Mouse (Mus musculus): ENCODE results near the gene Acsl1.

Acsl1 gene

DNA sequence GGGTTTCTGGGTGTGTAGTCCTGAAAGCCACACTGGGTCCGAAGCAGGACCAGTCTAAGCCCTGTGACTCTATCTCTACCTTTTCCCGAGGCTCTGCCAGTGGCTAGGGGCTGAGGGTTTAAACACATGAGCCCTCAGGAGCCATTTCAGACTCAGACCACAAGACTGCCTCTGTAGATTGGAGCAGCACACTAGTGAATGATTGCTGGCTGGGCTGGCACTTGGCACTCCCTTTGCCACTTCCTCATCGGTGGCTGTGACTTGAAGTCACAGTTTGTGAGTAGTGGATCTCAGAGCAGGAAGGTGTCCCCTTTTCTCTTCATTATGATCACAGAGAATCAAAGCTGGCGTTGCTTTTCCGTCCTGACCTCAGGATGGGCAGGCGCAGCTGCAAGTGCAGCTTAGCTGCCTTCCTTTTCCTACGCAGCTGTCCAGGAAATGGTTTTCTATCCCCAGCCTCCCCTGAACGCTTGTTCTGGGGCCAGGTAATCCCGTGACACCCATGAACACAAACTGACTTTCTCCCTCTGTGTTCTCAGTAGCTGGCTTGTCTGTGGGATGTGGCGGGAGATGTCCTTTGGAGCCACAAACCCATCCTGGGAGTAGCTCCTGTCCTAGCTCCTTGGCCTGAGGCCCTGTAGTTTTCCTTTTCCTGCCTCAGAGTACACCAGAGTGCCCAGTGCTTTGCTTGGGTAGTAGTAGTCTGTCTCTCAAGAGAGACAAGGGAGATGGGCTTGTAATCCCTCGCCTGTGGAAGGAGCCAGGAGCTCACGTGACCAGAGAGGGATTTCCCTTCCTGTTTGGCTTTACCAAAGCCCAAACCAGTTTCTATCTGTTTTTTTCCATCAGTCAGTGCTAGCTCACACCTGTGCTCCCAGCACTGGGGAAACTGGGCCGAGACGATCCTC, 37.9 kb downstream of the Acsl1 start:
- WGBS = 82% methylated on average over 14 of the region's 14 CpGs

DNA sequence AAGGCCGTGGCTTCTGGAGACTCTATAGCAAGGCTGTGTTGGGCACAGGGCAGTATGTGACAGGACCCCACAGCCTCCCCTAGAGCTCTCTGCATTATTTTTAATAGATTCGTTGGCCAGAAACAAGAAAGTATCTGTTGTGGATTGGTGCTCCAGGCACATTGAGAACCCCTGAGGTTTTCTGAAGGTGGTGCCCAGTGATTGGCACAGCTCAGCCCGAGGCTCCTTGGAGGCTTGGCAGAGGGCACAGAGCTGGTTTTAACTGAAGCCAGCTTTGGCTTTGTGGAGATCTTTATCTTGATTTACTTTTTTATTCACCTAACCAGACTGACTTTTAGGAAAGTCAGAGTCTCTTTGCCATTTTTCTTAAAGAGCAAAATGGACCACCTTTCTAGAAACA, 38.6 kb downstream of the Acsl1 start:
- WGBS = 66% methylated on average over 3 of the region's 3 CpGs

DNA sequence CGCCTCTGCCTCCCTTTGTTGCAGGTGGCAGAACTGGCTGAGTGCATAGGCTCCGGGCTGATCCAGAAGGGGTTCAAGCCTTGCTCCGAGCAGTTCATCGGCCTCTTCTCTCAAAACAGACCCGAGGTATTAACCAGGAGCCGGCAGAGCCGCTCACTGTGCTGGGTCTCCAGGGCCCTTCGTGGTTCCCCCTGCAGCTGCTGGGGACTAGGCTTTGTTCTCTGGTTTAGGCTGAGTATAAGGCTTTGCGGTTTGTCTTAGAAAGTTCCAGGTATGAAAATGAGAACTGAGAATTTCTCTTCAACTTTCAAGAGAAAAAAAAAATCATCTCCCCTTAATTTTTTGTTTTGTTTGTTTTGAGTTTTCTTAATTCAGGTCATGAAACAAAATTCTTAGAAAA, 40.5 kb downstream of the Acsl1 start:
- 91% methylated on average over 9 of the region's 9 CpGs for WGBS

DNA sequence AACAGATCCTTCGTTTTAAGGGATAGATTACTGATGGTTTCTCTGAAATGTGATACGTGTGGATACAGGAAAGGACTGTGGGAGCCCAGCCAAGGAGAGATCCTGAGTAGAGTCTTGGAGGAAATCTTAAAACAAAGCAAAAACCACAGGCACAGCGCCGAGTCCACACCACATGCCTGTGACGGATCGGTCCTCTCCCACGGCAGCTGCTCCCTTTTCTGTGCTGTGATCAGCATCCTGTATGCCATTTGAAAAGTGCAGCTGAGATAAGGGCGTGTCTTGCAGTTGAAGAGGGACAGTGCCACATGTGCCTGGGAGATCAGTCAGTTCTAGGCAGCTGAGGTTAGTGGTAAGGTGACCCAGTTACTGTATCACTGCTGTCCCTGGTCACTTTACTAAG, 41.7 kb downstream of the Acsl1 start:
- WGBS = 51% methylated on average over 8 of the region's 8 CpGs

DNA sequence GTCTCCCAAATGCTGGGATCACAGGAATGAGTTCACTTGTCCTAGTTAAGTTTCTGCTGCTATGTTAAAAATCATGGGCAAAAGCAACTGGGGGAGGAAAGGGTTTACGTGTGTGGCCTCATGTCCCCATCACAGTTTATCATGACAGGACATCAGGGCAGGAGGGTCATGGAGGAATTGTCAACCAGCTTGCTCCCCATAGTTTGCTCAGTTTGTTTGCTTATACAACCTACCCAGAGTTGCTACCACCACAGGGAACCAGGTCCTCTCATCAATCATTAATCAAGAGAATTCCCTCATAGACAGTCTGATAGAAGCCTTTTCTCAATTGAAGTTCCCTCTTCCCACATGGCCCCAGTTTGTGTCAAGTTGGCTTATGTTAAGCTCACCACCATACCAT, 43.2 kb downstream of the Acsl1 start:
- 100% methylated on average over 1 of the region's 1 CpGs for WGBS

GRCm38 (mm10) chr8:46520667-46521066, 49.8 kb downstream of the Acsl1 start:
- WGBS = 88% methylated on average over 6 of the region's 6 CpGs

DNA sequence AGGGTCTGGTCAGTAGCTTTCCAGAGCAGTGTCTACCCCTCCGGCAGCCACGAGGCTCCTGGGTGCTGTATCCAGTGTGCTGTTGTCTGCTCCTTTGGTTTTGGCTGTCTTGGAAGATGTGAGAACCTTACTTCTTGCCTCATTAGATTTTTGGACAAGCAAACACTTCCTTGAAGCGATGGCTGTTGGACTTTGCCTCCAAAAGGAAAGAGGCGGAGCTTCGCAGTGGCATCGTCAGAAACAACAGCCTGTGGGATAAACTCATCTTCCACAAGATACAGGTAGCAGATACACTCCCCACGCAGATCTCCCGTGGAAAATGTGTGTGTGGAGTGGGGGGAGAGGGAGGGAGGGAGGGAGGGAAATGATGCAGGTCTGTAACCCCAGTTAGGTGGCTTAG, 55.3 kb downstream of the Acsl1 start:
- WGBS = 92% methylated on average over 8 of the region's 8 CpGs

DNA sequence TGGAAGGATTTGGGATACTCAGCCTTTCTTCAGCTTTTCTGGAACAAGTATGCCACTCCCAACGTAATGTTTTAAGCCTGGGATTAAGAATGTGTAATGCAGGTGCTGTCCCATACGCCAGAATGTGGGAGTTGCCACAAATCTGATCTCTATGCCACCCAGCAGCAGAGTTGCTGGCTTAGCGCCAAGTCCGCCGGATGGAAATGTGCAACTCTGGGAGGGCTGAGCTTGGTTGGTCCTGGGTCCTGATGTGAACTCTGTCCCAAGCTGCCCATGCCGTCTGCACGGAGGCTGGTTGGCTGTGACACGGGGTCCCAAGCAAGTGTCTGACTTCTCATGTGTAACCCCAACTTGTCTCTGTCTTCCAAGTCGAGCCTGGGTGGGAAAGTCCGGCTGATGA, 56.0 kb downstream of the Acsl1 start:
- 54% methylated on average over 10 of the region's 10 CpGs for WGBS

- WGBS = 79% methylated on average over 4 of the region's 4 CpGs
Measured at GRCm38 (mm10) chr8:46529508-46529907, 58.7 kb downstream of the Acsl1 start.

DNA sequence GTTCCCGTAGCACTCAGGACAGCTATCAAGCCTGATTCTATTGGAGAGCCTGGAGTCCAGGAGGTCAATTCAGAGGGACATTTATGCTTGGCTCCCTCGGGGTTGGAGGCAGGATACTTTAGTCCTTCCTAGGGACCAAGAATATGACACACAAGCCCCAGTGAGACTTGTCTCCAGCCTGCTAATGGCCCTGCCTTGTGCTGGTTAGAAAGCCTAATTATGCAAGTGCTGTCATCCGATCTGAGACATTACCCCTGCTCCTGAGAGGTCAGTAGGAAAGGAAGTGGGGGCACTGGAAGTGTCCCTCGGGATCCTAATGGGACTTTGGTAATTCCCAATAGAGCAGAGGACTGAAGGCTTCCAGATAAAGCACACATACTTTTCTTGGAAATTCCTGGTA, 59.7 kb downstream of the Acsl1 start:
- 69% methylated on average over 4 of the region's 4 CpGs for WGBS

DNA sequence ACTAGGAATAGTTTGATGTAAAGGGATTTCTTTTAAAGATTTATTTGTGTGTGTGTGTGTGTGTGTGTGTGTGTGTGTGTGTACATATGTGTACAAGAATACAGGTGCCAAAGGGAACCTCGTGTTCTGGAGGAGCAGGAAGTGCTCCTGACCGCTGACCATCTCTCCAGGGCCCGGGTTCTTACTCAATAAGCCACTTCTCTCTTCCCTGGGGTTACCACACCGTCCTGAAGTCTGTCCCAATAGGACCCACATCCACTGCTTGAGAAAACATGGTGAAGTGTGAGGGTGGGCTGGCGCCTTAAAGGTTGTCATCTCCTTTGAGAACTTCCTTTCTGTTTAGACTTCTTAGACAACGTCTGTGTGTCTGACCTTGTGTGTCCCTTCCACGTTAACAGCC, 63.1 kb downstream of the Acsl1 start:
- 89% methylated on average over 7 of the region's 7 CpGs for WGBS

GRCm38 (mm10) chr8:46539701-46540100, 68.9 kb downstream of the Acsl1 start:
- WGBS = 44% methylated on average over 5 of the region's 5 CpGs

- WGBS = 44% methylated on average over 7 of the region's 7 CpGs
Measured at GRCm38 (mm10) chr8:46543191-46543590, 72.4 kb downstream of the Acsl1 start.

DNA sequence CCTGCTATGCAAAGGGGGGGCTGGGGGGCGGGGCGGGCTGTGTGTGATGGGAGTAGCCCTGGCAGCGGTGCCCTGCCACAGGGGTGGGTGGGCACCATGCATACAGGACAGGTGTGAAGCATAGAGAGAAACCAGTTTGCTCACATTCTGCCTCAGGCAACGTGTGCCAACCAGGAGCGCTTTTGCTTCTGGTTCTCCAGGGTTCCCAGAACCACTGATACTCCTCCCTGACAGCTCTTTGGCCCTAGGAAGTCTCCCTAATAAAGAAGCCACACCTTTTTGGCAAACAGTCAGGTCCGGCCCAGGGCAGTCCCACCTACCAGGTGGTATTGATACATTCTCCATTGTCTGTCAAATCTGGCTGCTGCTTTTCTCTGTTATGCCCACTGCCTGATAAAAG, 72.8 kb downstream of the Acsl1 start:
- WGBS = 58% methylated on average over 6 of the region's 6 CpGs

- WGBS = 88% methylated on average over 5 of the region's 5 CpGs
Measured at GRCm38 (mm10) chr8:46545854-46546253, 75.0 kb downstream of the Acsl1 start.

GRCm38 (mm10) chr8:46546431-46547176, 75.8 kb downstream of the Acsl1 start:
- 73% methylated on average over 11 of the region's 11 CpGs for WGBS

- 55% methylated on average over 4 of the region's 4 CpGs for WGBS
Measured at GRCm38 (mm10) chr8:46547245-46547644, 76.4 kb downstream of the Acsl1 start.

GRCm38 (mm10) chr8:46550058-46550457, 79.2 kb downstream of the Acsl1 start:
- 78% methylated on average over 8 of the region's 8 CpGs for WGBS

DNA sequence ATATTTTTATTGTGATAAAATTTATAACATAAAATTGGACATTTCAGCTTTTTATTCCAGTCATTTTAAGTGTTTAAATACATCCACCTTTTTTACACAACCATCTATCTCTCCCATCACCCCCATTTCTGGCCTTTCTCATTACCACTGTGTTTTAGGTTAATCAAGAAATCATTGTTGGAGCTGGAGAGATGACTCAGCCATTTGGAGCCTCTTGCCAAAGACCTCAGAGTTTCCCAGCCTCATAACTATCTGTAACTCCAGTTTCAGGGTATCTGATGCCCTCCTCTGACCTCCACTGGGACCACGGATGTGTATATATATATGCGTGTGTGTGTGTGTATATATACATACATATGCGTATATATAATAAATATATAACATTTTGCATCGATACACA, 80.2 kb downstream of the Acsl1 start:
- 35% methylated on average over 4 of the region's 4 CpGs for WGBS

DNA sequence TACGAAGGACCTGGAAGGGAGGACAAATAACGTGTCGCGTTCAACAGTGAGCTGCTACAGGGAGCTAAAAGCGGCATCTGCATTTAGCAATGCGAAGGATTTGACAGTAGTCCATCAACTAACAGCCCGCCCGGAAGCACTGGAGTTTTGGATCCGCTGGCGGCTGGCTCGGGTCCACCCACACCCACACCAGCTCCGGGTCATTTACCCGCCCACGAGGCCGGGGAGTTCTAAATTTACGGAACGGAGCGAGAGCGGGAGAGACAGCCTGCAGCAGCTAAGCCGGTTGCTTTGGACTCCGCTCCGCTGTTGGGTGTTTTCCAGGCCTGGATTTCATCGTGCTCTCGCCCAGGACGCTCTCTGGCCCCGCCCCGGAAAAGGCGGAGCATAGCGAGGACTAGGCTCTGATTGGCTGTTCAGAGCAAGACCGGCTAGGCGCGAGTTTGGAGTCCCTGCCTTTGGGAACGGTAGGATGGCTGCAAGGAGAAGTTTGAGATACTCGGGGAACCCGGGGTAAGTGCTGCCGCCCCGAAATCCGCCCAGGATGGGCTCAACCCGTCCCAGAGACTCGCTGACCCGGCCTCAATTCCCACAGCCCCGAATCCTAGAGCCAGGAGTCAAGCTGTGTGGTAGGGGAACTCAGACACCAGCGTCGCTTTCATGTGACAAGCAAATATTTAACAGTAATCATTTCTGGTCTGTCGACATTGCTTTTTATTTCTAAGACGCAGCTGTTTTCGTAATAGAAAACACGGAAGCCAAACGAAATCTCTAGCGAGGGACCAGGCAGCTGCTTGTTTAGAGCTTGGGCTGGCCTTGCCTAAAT, 81.0 kb downstream of the Acsl1 start, which contains the start of gene Cenpu:
Cenpu (plus strand) TSS at position 414 of the 826 bp plus-strand sequence.
- under 1% methylated on average over 50 of the region's 50 CpGs for WGBS

DNA sequence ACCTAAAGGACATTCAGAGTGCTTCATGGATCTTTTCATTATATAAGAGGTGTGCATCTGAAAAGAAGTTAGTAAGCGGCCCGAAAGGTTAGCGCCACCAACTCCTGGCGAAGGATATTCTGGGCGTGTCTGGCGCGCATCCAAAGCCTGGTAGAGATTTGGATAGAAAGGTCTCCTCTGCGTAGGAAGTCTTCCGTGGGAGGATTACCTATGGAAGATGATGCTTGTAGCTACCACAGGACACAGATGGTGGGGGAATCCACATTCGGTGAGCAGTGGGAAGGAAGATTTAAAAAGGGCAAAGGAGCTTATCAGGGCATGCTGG, 81.6 kb downstream of the Acsl1 start:
- WGBS = 1% methylated on average over 10 of the region's 10 CpGs

- 75% methylated on average over 6 of the region's 6 CpGs for WGBS
Measured at GRCm38 (mm10) chr8:46559428-46559827, 88.6 kb downstream of the Acsl1 start.

Data from cerebral cortex, adult 2 months (tissue).